Mouse (Mus musculus) stomach, embryonic 14.5 days (tissue): ENCODE data around the gene Atcay. TPM values are rescaled to one million over a fixed set of nuclear protein-coding genes. Genes with fewer than 3 reads are reported as not detected.
A peak's percentile ranks its signal among the peaks of the same experiment; 100 is the strongest.
"Not testable (repeated sequence)": the region's sequence is repeated elsewhere in the genome, so short reads cannot be mapped to it uniquely, and the experiment has no call there.

ENCODE experiments used
- ATAC-seq: fragments of 200-750 bp; cut with Nextera tagmentation; 2 replicates; pipeline ENCODE4 v1.8.0; 2017; ENCODE audit warnings: low read depth, moderate TSS enrichment; ENCODE audit not compliant: insufficient number of reproducible peaks, insufficient read depth, low FRiP score
- H3K27ac ChIP-seq: fragments of 300-500 bp; sonication (generic); 2 replicates; pipeline ENCODE4 v1.5.1; 2014; ENCODE audit warnings: mild to moderate bottlenecking, low read length, moderate library complexity, mixed read lengths
- H3K27me3 ChIP-seq: fragments of 300-500 bp; sonication (generic); 2 replicates; pipeline ENCODE4 v1.6.1; 2014; ENCODE audit warnings: low read length, control low read depth, mixed read lengths; ENCODE audit not compliant: control insufficient read depth, insufficient read depth
- H3K36me3 ChIP-seq: fragments of 300-500 bp; sonication (generic); 2 replicates; pipeline ENCODE4 v1.6.1; 2014; ENCODE audit warnings: mild to moderate bottlenecking, control low read depth, low read length, moderate library complexity, mixed read lengths; ENCODE audit not compliant: control insufficient read depth, insufficient read depth
- H3K4me1 ChIP-seq: fragments of 300-500 bp; sonication (generic); 2 replicates; pipeline ENCODE4 v1.6.1; 2014; ENCODE audit warnings: low read length, control low read depth, mixed read lengths; ENCODE audit not compliant: control insufficient read depth, insufficient read depth
- H3K4me2 ChIP-seq: fragments of 300-500 bp; sonication (generic); replicated peaks from 2 replicates; pipeline ENCODE4 v1.6.1; 2014; ENCODE audit warnings: low read depth, low read length, control low read depth
- H3K4me3 ChIP-seq: fragments of 300-500 bp; sonication (generic); 2 replicates; pipeline ENCODE4 v1.5.1; 2014; ENCODE audit warnings: low read depth, low read length, control low read depth
- H3K9ac ChIP-seq: fragments of 300-500 bp; sonication (generic); replicated peaks from 2 replicates; pipeline ENCODE4 v1.6.1; 2014; ENCODE audit warnings: low read depth, mild to moderate bottlenecking, control low read depth, low read length, moderate library complexity, mixed read lengths
- H3K9me3 ChIP-seq: fragments of 300-500 bp; sonication (generic); 2 replicates; pipeline ENCODE4 v1.6.1; 2016; ENCODE audit warnings: low read depth, low read length, control low read depth; ENCODE audit not compliant: control insufficient read depth
- WGBS: fragments of 180-500 bp; shearing (Covaris S2); extraction: QIAGEN DNeasy Blood & Tissue Kit; methylation state at CpG from one replicate; pipeline ENCODE4 v1.1.7; 2014; 5-methylcytosine and 5-hydroxymethylcytosine counted together
- polyA plus RNA-seq: library from polyadenylated mRNA; unstranded; fragments of >200 nt; fragmentation: Nextera tagmentation; extraction: Ambion mirVana; gene quantifications from 2 replicates; pipeline ENCODE4 v1.2.1, GENCODE M21; 2014

Gene Atcay
- polyA plus RNA-seq, 1 experiment from 2014 or later, result 1.9 TPM

- peaks cover 30% of the 10 kb centered on the region for H3K4me1 ChIP-seq
- WGBS, result 13% methylated on average over 16 of the region's 16 CpGs
Measured at GRCm38 (mm10) chr10:81177491-81177925, 53.1 kb downstream of the Atcay start.

GRCm38 (mm10) chr10:81176466-81177271 lies 54.0 kb downstream of the Atcay start, which contains the start of gene Eef2:
Gene Eef2 (plus strand): TSS chr10:81176631.
- Histone ChIP-seq H3K4me2 (peak within 1 kb of the TSS; percentile 92), H3K9ac (peak within 1 kb of the TSS; percentile 99), H3K27ac (peak within 1 kb of the TSS; percentile 92), H3K36me3 (peaks cover 45% of the 10 kb centered on the region), H3K4me1 (peaks cover 30% of the 10 kb centered on the region), H3K27me3 (no peaks in the 10 kb centered on the region), H3K9me3 (no peaks in the 10 kb centered on the region), H3K4me3 (peak within 1 kb of the TSS; percentile 100)
- peak; percentile 83 for ATAC-seq
- WGBS, result 0% methylated on average over 77 of the region's 77 CpGs

More at GRCm38 (mm10) chr10:81177491-81177925, 53.1 kb downstream of the Atcay start:
- peak overlapping the region; percentile 92 for H3K4me2 ChIP-seq
- H3K27ac ChIP-seq, result peak overlapping the region; percentile 92
- peak overlapping the region; percentile 100 for H3K4me3 ChIP-seq
- H3K36me3 ChIP-seq, result peaks cover 52% of the 10 kb centered on the region
- H3K9me3 ChIP-seq, result no peaks in the 10 kb centered on the region
- peak overlapping the region; percentile 99 for H3K9ac ChIP-seq
- ATAC-seq, result no peak
- no peaks in the 10 kb centered on the region for H3K27me3 ChIP-seq

GRCm38 (mm10) chr10:81175936-81176465 lies 54.6 kb downstream of the Atcay start:
- H3K4me3 ChIP-seq, result peak overlapping the region; percentile 100
- ATAC-seq, result 0 out of 2 replicates have a peak, but pooled peaks have one; percentile 1
- peak overlapping the region; percentile 37 for H3K4me2 ChIP-seq
- H3K27ac ChIP-seq, result peak overlapping the region; percentile 69
- WGBS, result 4% methylated on average over 13 of the region's 13 CpGs
- peaks cover 38% of the 10 kb centered on the region for H3K36me3 ChIP-seq
- H3K4me1 ChIP-seq, result peaks cover 30% of the 10 kb centered on the region
- H3K9me3 ChIP-seq, result no peaks in the 10 kb centered on the region
- no peaks in the 10 kb centered on the region for H3K27me3 ChIP-seq
- H3K9ac ChIP-seq, result no peak overlapping the region

GRCm38 (mm10) chr10:81175345-81175701 lies 55.3 kb downstream of the Atcay start:
- 11% methylated on average over 4 of the region's 4 CpGs for WGBS
- not testable (repeated sequence) for H3K27me3 ChIP-seq, H3K9me3 ChIP-seq, H3K9ac ChIP-seq, H3K27ac ChIP-seq, ATAC-seq, H3K4me3 ChIP-seq
- Histone ChIP-seq H3K4me1 (peaks cover 30% of the 10 kb centered on the region), H3K4me2 (peak overlapping the region; percentile 69; the same call in 1 of the 2 replicates), H3K36me3 (peaks cover 31% of the 10 kb centered on the region)

- peak; percentile 57; the same call in 1 of the 2 replicates for ATAC-seq
- Histone ChIP-seq H3K36me3 (peaks cover 26% of the 10 kb centered on the region), H3K9me3 (no peaks in the 10 kb centered on the region), H3K4me1 (peaks cover 30% of the 10 kb centered on the region), H3K27ac (peak overlapping the region; percentile 71; the same call in 1 of the 2 replicates), H3K4me2 (peak overlapping the region; percentile 69), H3K9ac (no peak overlapping the region; the same call in 1 of the 2 replicates), H3K27me3 (no peaks in the 10 kb centered on the region), H3K4me3 (peak overlapping the region; percentile 30)
- WGBS, result 3% methylated on average over 29 of the region's 29 CpGs
Measured at GRCm38 (mm10) chr10:81174617-81175344, 55.9 kb downstream of the Atcay start.

GRCm38 (mm10) chr10:81173132-81173531 lies 57.5 kb downstream of the Atcay start:
- H3K9me3 ChIP-seq, result no peaks in the 10 kb centered on the region
- no peaks in the 10 kb centered on the region for H3K27me3 ChIP-seq
- peak overlapping the region; percentile 29 for H3K4me2 ChIP-seq
- H3K27ac ChIP-seq, result peak overlapping the region; percentile 90
- H3K4me1 ChIP-seq, result peaks cover 25% of the 10 kb centered on the region
- H3K4me3 ChIP-seq, result no peak overlapping the region
- H3K36me3 ChIP-seq, result peaks cover 9% of the 10 kb centered on the region
- WGBS, result 9% methylated on average over 21 of the region's 21 CpGs
- no peak for ATAC-seq
- H3K9ac ChIP-seq, result no peak overlapping the region; the same call in 1 of the 2 replicates

- 21% methylated on average over 14 of the region's 14 CpGs for WGBS
Measured at GRCm38 (mm10) chr10:81169411-81169900, 61.2 kb downstream of the Atcay start.

More at GRCm38 (mm10) chr10:81169411-81169900, 61.2 kb downstream of the Atcay start:
- Histone ChIP-seq H3K4me2 (0 out of 2 replicates have a peak overlapping the region, but pooled peaks have one; percentile 10), H3K4me1 (peaks cover 22% of the 10 kb centered on the region), H3K27ac (peak overlapping the region; percentile 27; the same call in 1 of the 2 replicates)
- not testable (repeated sequence) for H3K9me3 ChIP-seq, H3K36me3 ChIP-seq, H3K4me3 ChIP-seq, ATAC-seq, H3K9ac ChIP-seq, H3K27me3 ChIP-seq
